Mouse (Mus musculus) adrenal gland, postnatal 14 days (tissue): ENCODE measurements around the gene Zfp710. TPM values are rescaled to one million over a fixed set of nuclear protein-coding genes. Genes with fewer than 3 reads are reported as not detected.
"Not testable (repeated sequence)": the region's sequence is repeated elsewhere in the genome, so short reads cannot be mapped to it uniquely, and the experiment has no call there.

Experiments used
- DNase-seq: peaks from one replicate; pipeline ENCODE4 v3.0.0; 2021; ENCODE audit warnings: mixed read lengths
- long read RNA-seq, 2 experiments: library from polyadenylated mRNA; stranded (forward); transcript quantifications; one replicate each; pipeline ENCODE4 v2.0.0; 2021
- total RNA-seq: library from RNA; stranded (reverse); gene quantifications from 2 replicates; pipeline ENCODE4 v1.2.3, GENCODE M21; 2021

Zfp710 gene
- total RNA-seq, result 21.3 and 25.6 TPM in 2 replicates
- long read RNA-seq, experiment 1, full-length matches to known transcripts, result 2 of 10 reads
- long read RNA-seq, experiment 1, partial matches to known transcripts, result 3 of 10 reads
- long read RNA-seq, experiment 1, other reads (novel, unspliced or antisense), result 5 of 10 reads
- long read RNA-seq, experiment 2, partial matches to known transcripts, result 0 of 2 reads
- long read RNA-seq, experiment 2, other reads (novel, unspliced or antisense), result 1 of 2 reads

DNA sequence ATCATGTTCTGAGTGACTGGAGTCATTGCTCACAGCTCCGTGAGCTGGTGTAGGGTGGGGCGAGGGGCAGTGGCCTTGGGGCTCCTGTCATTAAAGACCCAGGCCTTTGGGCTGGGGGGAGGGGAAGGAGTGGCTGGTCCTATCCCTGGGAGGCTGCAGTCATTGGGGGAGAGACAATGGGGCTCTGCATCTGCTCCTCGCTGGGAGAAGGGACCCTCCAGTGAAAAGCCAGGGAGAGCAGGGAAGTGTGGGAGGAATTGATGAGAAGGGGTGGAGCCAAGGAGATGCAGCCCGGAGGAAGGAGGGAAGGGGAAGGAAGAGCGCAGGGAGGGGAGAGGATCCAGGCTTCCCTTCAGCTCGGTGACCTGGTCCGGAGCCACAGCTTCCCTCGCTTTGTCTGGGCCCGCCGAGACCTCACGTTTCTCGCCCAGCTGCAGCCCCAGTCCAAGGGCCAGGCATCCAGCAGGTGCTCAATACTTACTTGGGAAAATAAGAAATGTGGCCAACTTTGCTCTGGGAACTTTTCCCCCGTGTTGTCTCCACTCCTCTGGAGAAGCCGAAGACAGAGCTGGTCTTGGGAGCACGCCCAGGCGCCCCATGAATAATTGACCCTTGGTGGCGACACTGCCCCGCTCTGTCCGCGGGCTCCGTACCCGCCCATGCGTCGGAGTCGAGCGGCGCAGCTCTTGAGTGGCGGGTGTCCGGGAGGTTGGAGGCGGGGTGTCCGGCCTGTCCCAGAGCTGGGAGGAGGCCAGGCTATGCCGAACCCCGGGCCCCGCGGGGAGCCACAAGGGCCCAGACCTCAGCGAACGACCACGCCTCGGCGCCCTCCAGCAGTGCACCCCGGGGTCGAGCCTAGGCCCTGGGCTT lies at the start of gene Zfp710:
Zfp710 (plus strand) TSS at position 294 of the 870 bp plus-strand sequence.
- peak; percentile 94 for DNase-seq

DNA sequence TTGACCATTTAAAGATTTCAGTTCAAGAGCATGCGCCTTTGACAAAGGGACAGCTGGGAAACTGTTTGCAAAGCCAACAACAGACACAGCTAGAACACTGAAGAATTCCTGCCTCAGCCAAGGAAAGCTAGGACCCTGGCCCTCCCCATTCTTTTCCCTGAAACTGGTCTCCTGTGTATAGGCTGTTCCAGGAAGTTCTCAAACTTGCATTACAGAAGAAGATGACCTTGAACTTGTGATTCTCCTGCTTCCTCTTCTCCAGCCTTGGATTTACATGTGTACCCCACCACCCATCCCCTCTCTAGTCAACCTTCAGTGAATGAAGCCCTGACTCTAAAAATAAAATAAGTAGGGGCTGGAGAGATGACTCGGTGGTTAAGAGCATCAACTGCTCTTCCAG lies 49.3 kb upstream of the Zfp710 start:
- DNase-seq, result no peak

DNA sequence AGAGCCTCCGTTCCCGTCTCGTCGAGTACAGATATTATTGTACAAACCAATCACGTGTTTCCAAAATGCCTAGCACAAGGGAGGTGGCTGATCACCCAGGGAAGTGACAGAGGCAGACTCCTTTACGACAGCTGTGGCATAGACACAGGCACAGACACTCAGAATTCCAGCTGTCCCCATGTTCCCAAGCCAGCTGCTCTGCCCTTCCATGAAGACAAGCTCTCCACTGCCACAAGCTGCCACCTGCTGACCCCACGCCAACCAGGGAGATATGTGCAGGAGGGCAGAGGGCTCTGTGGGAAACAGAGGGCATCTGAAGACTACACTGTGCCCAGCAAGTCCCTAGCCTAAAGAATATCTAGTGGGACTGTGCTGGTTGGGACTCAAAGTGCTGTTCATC lies 37.9 kb upstream of the Zfp710 start:
- no peak for DNase-seq

DNA sequence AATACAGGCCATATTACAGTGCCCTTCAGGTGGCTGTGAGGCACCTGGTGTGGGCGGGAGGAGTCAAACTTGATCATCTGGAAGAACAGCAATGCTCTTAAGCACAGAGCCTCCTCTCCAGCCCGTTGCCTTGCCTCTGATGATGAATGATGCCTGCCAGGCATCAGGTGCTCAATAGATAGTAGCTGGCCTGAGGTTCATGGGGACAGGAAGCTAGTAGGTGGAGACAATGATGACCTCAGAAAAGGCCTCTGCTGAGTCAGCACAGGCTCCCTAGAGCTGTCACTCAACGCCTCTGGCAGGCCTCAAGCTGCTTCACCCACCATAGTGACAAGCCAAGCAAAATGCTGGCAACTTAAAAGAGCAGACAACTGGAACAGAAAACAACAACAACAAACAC lies 36.9 kb upstream of the Zfp710 start:
- peak; percentile 48 for DNase-seq

DNA sequence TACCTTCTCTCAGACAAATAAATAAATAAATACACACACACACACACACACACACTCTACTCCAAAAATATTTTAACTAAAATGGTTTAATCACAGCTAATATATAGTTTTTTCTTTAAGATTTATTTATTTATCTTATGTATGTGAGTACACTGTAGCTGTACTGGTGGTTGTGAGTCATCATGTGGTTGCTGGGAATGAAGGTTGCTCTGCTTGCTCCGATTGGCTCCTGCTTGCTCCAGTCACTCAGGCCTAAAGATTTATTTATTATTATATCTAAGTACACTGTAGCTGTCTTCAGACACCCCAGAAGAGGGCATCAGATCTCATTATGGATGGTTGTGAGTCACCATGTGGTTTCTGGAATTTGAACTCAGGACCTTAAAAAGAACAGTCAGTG lies 36.1 kb upstream of the Zfp710 start:
- not testable (repeated sequence) for DNase-seq

DNA sequence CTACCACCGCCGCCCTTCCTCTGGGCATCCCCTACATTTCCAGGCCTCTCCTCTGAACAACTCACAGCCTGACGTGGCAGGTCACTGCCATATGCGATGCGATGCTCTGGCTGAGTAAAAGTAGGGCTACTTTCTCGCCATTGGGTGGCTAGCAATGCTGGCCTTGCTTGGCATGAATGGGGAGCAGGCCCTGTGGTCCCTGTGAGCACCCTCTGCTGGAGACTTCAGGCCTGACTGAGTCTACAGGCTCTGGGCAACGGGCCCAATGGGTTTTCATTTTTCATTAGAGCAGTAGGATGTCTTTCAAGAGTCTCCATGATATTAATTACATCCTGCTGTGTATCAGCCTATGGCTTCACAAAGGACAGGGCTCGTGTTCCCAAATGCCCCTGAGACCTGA lies 30.1 kb upstream of the Zfp710 start:
- peak; percentile 80 for DNase-seq

DNA sequence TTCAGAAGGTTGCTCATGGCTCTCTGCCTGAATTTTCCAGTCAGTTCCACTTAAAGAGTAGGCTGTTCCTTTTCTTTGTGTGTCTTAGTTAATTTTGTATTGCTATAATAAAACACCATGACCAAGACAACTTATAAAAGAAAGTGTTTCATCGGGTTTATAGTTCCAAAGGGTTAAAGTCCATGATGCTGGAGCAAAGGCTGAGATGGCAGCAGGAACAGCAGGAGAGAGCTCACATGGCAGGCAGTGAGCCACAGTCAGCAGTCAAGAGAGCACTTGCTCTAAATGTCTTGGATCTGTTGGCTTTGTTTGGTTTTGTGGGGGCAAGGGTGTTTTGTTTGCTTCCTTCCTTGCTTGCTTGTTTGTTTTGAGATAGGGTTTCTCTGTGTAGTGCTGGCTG lies 26.9 kb upstream of the Zfp710 start:
- no peak for DNase-seq

DNA sequence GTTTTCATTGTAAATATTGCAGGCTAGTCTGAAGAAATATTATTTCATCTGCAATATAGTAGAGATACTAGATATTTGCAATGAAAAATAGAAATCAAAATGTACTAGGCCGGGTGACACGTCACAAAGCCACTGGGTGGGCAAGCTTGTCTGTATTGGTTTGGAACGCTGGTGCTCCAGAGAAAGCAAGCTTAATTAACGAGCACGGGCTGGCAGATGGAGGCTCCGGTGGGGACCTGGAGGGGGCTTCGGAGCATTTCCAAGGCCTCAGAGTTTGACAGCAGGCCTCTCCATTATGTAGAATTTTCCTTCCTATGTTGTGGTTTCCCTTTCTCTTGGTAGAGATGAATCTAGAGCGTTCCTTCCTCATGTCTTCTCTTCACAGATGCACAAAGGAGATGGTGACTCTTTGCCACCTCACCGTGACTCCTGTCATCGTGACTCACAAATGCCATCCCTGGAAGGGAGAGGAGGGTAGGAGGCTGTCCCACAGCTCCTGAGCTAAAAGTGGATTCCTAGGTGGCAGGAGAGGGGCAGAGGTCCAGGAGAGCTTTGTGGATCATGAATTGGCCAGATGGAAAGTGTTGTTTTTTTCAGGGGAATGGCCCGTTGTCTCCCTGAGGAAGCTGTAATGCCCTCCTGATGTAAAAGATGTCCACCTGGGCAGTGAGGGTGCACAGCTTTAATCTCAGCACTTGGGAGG lies 22.1 kb upstream of the Zfp710 start:
- no peak for DNase-seq

DNA sequence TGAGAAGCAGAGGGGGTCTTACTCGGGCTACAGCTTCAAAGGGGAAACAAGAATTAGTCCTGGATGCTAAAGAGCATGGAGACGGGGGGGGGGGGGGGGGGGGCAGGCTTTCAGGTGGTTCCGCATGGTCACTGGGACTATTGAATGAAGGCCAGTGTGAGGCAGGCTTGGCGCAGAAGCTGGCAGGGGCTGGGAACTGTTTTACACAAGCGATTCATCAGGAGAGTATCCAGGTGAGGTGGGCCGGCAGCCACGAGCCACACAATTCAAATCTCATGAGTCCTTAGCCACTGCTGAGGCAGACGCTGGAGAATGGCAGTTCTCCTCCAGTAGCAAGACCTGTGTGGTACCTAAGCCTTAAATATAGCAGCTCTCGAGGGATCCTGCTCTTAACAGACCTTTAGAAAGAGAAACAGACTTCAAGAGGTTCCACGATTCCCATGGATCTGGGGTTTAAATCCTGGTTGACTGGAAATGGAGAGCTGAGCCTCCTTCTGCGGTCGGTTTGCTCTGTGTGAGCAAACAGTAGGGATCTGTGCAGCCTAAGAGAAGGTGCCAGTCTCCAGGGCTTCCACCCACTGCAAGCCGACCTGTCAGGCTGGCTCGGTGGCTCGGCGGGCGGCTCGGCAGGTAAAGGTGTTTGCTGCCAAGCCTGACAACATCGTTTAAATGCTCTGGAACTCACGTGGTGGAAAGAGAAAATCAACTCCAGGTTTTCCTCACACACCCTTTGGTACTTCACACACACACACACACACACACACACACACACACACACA lies 19.6 kb upstream of the Zfp710 start:
- DNase-seq, result peak; percentile 45

DNA sequence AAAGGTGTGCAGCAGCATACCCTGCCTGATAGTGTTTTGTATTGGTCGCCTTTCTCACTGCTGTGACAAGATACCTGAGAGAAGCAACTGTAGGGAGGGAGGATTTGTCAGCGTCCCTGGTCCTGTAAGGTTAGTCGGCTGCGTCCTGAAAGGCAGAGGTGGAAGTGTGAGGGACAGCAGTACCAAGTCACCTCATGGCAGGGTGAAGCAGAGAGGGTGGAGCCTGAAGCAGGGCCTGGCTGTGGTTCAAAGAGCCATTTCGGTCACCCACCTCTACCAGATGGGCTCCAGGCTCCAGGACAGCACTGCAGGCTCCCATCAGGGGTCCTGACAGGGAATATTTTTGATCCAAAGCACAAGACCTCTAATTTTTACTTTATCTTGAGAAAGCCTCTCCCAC lies 13.9 kb upstream of the Zfp710 start:
- no peak for DNase-seq

DNA sequence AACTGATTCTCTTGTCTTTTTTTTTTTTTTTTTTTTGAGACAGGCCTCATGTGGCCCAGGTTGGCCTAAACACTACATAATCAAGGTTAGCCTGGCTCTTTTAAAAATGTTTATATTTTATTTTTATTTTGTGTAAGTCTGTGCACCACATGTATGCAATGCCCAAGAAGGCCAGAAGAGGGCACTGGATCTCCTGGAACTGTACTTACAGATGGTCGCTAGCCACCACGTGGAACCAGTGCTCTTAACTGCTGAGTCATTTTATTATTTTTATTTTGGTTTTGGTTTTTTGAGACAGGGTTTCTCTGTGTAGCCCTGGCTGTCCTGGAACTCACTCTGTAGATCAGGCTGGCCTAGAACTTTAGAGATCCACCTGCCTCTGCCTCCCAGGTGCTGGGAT lies 13.1 kb upstream of the Zfp710 start:
- DNase-seq, result peak; percentile 77

DNA sequence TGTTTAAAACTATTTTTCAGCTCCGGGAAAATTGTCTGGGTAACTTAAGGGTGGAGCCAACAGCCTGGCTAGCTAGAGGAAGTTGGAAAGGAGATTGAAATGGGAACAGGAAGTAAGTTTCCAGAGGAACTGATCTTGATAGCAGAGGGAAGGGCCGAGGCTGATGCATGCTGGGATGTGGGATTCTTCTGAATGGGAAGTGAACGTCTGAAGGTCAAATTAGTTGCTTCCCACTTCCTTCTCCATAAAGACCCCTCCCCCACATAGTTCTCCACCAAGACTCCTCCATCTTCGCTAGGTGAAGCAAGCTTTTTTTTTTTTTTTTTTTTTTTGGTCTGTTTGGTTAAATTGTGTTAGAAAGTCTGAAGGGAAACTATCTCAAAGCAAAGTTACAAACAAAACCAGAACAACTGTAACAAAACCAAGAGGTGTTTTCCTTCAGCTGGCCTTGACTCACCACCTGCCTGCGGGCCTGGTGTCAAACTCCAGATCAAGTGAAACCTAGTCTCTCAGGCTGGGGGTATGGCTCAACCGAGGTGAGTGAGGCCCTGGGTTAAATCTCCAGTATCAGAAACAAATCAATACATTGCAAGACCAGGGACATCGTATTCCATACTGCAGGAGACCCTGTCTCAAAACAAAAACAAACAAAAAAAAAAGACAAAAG lies 10.6 kb upstream of the Zfp710 start:
- DNase-seq, result peak; percentile 42

DNA sequence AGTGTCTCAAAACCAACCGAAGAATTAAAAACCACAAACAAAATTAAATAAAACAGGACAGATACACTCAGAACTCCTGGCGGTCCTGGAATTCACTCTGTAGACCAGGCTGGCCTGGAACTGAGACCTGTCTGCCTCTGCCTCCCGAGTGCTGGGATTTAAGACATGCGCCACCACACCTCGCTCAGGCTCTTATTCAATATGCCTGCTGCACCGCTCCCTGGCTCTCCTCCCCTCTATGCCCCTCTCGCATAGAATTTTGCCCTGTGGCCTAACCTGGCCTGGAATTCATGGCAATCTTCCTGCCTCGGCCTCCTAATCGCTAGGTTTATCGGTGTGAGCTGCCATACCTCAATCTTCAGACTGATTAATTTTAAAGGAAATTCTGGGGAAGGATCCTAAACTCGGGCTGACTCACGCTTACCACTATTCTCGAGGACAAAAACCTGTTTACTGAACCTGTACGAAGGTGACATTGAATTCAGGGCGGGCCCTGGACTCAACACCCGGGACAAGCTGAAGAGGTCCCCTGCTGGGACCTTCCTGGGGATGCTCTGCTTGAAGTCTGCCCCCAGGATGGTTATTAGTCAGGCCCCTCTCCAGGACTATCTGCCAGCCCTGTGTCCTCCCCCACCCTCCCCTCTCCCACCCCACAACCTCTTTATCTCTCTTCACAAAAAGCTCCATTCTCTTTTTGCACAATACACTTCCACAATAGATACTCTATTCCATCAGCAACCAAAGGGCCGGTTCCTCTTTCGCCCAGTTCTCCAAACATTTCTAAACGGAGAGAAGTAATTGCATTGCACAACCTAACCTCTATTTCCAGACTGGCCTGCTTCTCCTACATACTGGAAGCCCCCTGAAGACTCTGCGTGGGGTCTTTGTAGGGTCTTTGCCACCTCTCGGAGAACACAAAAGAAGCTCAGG lies 9.5 kb upstream of the Zfp710 start:
- no peak for DNase-seq

DNA sequence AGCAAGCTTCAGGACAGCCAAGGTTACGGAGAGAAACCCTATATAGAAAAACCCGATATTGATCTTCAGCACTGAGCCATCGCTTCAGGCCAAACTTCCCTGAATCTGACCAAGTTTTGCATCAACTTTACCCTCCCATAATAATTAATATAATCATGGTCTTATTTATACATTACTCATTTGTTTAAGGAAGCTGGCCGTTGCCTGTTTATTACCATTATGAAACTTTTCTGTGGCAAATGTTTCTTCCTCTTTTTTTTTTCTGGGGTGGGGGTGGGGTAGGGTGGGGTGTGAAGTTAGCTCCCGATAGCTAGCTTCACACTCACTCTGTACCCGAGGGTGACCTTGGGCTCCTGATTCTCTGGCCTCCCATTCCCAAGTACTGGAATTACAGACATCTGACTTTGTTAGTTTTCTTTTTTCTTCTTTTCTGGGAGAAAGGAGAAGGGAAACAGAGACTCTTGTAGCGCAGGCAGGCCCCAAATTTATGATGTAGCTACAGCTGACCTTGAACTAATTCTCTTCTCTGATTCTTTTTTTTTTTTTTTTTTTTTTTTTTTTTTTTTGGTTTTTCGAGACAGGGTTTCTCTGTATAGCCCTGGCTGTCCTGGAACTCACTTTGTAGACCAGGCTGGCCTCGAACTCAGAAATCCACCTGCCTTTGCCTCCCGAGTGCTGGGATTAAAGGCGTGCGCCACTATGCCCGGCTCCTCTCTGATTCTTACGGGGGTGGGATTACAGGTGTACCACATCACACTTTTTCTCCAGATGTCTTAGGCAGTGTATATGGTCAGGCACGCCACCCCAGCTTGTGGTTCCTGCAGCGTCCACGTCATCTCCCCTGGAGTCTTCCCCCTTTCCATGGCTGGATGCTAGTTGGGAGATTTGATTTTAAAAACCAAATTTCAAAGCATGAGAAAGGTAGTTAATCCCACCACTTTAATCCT lies 5.8 kb upstream of the Zfp710 start:
- no peak for DNase-seq

DNA sequence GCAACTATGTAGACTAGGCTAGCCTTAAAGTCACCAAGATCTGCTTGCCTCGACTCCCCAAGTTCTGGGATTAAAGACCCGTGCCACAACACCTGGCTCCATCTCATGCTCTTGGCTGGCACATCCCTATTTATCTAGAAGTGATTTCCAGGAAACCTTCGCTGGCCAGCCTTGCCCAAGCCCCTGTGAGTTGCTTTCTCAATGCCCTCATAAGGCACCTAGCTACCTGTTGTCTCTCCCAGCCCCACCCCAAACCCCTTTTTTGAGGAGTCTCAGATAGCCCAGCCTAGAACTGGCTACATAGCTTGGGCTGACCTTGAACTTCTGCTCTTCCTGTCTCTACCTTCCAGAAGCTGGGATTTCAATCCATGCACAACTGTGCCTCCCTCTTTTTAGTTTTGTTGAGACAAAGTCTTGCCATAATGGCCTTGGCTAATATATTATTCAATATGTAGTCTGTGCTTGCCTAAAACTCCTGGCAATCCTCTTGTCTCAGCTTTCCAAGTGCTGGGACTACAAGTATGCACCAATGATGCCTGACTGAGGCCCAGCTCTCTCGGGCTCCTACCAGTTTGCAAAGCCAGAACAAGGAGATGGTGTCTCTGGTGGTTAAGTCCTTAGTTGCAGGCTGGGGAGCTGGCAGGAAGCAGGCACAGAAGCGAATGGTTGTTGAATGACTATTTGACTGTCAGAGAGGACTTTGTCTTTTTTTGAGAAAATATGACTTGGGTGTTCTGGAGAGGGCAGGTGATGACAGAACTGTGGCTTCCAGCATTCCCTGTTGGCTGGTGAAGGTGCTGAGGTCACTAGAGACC lies 786 bp upstream of the Zfp710 start:
- peak; percentile 56 for DNase-seq

DNA sequence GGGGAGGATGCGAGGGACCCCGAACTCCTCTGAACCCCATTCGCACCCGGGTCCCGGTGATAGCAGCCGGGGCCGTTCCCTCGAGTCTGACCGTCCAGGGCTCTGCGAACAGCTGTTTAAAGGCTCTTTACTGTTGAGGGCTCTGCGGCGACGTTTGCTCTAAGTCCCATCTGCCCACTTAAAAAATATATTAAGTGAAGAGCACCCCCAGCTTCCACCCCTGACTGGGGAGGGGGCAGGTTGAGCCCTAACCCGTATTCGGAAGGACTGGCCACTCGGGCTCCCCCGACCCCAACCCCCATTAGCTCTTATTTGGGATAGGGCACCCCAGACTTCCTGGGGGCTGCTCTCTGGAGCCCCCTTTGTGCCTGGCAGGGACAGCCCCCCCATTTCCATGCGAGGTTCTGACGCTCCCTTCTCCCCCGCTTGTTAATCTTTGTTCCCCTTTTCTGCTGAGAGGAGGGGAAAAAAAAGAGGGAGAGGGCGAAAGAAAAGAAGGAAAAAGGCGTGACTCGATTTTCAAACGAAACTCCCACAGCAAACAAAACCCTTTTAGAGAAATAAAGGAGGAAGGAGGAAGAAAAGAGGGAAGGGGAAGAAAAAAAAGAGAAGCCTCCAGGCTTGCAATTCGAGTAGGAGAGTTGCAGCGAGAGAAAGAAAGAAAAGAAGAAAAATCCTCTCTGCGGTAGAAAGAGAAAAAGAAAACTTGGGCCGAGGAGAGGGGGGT lies 940 bp downstream of the Zfp710 start:
- peak; percentile 49 for DNase-seq

DNA sequence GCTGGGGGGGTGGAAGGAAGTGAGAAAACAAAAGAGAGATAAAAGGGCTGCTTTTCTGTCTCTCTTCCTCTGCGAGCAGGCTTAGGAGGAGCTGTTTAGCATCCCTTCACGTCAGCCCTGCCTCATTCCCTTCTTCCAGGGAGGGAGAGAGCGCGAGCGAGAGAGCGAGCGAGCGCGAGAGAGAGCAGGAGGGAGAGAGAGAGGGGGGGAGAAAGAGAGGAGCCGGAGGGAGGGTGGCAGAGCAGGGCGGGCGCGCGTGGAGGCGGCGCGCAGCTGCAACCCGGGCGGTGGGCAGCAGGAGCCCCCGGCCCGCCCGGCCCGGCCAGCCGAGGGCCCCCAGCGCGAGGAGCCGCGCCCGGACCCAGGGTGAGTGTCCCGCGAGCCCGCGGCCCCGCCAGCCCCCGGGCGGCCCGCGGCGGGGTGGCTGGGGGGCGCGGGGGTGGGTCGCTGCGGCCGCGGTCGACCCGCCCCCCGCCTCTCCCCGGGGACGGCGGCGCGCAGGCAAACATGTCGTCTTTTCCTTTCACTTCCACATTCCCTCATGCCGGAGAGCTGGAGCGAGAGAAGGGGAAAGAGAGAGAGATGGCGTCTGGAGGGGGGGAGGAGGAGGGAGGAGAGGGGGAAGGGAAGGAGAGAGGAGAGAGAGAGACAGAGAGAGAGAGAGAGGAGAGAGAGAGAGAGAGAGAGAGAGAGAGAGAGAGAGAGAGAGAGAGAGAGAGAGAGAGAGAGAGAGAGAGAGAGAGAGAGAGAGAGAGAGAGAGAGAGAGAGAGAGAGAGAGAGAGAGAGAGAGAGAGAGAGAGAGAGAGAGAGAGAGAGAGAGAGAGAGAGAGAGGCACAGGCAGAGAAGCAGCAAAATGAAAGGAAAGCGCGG lies 1.7 kb downstream of the Zfp710 start:
- peak; percentile 72 for DNase-seq
